Mouse (Mus musculus) megakaryocyte, embryonic 14.5 days (primary cell): ENCODE measurements at regions not wholly inside any gene's neighbourhood (a gene's known extent, or its start where the extent isn't known, plus 50 kb on each side); places are given as distances from the start of the nearest gene placed in this dataset.

Source experiments
- FLI1 ChIP-seq: IDR thresholded peaks from 2 replicates; pipeline ENCODE4 v1.6.1; 2012; ENCODE audit warnings: low read length, inconsistent platforms, mixed read lengths
- GATA1 ChIP-seq: IDR thresholded peaks from 3 replicates; pipeline ENCODE4 v1.6.1; 2012; ENCODE audit warnings: mixed read lengths, low read length, inconsistent platforms, borderline replicate concordance

DNA sequence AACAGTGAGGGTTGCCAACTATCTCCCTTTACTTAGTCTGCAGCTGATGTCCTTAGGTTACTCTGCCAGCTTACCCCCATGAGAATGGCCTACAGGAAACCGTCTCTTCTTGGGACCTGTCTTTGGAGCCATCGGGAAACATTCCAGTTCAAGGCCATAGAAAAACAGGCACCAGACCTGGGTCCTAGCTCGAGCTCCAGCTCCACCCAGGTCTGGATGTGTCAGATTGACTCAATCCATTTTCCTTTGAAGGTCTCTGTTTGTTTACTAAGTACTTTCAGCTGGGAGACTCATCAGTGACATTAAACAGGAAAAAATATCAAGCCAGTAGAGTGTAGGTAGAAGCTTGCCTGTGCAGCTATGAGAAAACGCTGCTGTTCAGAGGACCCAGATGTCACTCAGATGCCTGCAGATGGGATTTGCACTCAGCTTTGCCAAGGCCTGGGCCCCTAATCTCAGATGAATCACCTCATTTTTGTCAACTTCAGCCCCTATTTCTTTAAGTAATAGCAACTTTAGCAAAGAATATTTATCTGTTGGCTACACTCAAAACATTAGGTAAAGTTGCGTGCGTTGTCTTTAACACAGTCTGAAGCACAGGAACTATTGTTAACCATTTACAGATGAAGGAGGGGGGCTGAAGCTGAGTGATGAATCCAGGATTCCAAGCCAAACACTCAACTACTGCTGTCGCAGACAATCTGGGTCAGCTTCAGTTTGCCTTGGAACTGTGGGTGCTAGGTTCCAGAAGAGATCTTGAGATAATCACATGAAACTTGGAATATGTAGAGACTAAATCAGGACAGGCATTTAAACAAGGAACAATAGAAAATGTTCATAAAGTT is 359.0 kb upstream of the Tnp1 start:
- TF ChIP-seq GATA1 (no peak), FLI1 (no peak)
